In the genomic region with DNA sequence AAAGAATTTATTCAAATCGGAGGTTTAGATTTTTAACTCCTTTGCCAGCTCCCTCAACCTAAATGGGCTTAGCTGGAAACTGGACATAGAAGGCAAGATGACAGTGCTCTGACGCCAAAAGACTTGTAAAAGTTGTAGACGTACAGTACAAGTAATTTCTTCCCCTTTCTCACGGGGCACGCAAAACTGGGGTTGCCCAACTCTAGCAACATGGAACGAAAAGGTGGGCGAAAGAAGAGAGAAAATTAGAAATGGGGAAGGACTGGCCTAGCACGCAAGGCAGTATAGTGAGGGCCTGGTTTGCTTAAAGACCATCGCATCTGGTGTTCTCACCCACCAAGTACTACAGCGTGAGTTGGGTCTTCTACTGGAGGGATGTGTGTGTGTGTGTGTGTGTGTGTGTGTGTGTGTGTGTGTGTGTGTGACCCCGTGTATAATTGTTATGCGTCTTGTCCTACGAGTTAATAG, we compare ENCODE assay signal across 8 mouse cellular contexts. TPM values are rescaled to one million over a fixed set of nuclear protein-coding genes. Genes with fewer than 3 reads are reported as not detected.
DNase-seq lines count a peak whose midpoint lies in the region; ATAC-seq and TF ChIP-seq lines count a peak whose summit lies in the region.

No protein-coding gene starts in this region.

- ATAC-seq in heart, embryonic 12.5 days (ENCODE audit: insufficient number of reproducible peaks, low FRiP score): no peak
- no peak for ATAC-seq in embryonic facial prominence, embryonic 11.5 days (replicated peaks; ENCODE audit: insufficient number of reproducible peaks, low FRiP score, low TSS enrichment, low read depth)
- ATAC-seq in intestine, postnatal 0 days: no peak
- ATAC-seq in midbrain, embryonic 16.5 days: no peak

- no peak for TF ChIP-seq CTCF in intestine, postnatal 0 days (IDR thresholded peaks at IDR 0.05; ENCODE audit: low read depth)

- peak overlapping the region; percentile 89 for H3K27ac ChIP-seq in heart, embryonic 12.5 days (ENCODE audit: poor library complexity, severe bottlenecking)
- H3K27ac ChIP-seq in embryonic facial prominence, embryonic 11.5 days (replicated peaks; ENCODE audit: low read depth, low read length): no peak overlapping the region
- H3K27ac ChIP-seq in intestine, postnatal 0 days (ENCODE audit: low read depth, low read length): peak overlapping the region; percentile 89
- no peak overlapping the region for H3K27ac ChIP-seq in midbrain, embryonic 16.5 days (ENCODE audit: low read length)

- no peaks in the 10 kb centered on the region for H3K27me3 ChIP-seq in heart, embryonic 12.5 days (replicated peaks)
- peaks cover 15% of the 10 kb centered on the region for H3K27me3 ChIP-seq in embryonic facial prominence, embryonic 11.5 days (ENCODE audit: control insufficient read depth, insufficient read depth, low read length)
- no peaks in the 10 kb centered on the region for H3K27me3 ChIP-seq in intestine, postnatal 0 days (replicated peaks; ENCODE audit: control insufficient read depth, insufficient read depth, low read length)
- H3K27me3 ChIP-seq in midbrain, embryonic 16.5 days (ENCODE audit: control insufficient read depth, insufficient read depth, low read depth, low read length): peaks cover 20% of the 10 kb centered on the region

- intact Hi-C loops in heart, postnatal 10 days (cut with DNase I): loop anchor here (1.0 kb wide), 1 partner anchor 20 kb away; no protein-coding TSS in a partner anchor

- no peaks in the 10 kb centered on the region for H3K36me3 ChIP-seq in heart, embryonic 12.5 days
- H3K36me3 ChIP-seq in embryonic facial prominence, embryonic 11.5 days (replicated peaks; ENCODE audit: control insufficient read depth, insufficient read depth, low read depth, low read length): no peaks in the 10 kb centered on the region
- peaks cover 5% of the 10 kb centered on the region; the same call in 1 of the 2 replicates for H3K36me3 ChIP-seq in intestine, postnatal 0 days (ENCODE audit: control insufficient read depth, insufficient read depth)
- no peaks in the 10 kb centered on the region for H3K36me3 ChIP-seq in midbrain, embryonic 16.5 days (ENCODE audit: control insufficient read depth, insufficient read depth, low read length)

- H3K9ac ChIP-seq in heart, embryonic 12.5 days: peak overlapping the region; percentile 81
- H3K9ac ChIP-seq in embryonic facial prominence, embryonic 11.5 days (replicated peaks; ENCODE audit: low read length): peak overlapping the region; percentile 78
- peak overlapping the region; percentile 75 for H3K9ac ChIP-seq in intestine, postnatal 0 days (ENCODE audit: low read depth, low read length)
- peak overlapping the region; percentile 74 for H3K9ac ChIP-seq in midbrain, embryonic 16.5 days (ENCODE audit: low read depth, low read length)

- WGBS in heart, embryonic 12.5 days: 40% methylated on average over 13 of the region's 13 CpGs
- 45% methylated on average over 13 of the region's 13 CpGs for WGBS in embryonic facial prominence, embryonic 11.5 days
- 41% methylated on average over 13 of the region's 13 CpGs for WGBS in intestine, postnatal 0 days
- WGBS in midbrain, embryonic 16.5 days: 42% methylated on average over 13 of the region's 13 CpGs

- no peak for DNase-seq in heart, postnatal 10 days
- no peak for DNase-seq in embryonic facial prominence, embryonic 11.5 days (ENCODE audit: low spot score)
- no peak for DNase-seq in urinary bladder, postnatal 10 days (ENCODE audit: low spot score)
- DNase-seq in embryo, embryonic 10 days (ENCODE audit: low spot score): no peak
- DNase-seq in adrenal gland, postnatal 14 days: no peak

- H3K9me3 ChIP-seq in heart, embryonic 12.5 days (replicated peaks): no peaks in the 10 kb centered on the region
- no peaks in the 10 kb centered on the region for H3K9me3 ChIP-seq in embryonic facial prominence, embryonic 11.5 days (replicated peaks; ENCODE audit: control insufficient read depth, low read length)
- no peaks in the 10 kb centered on the region for H3K9me3 ChIP-seq in intestine, postnatal 0 days (ENCODE audit: control insufficient read depth)
- no peaks in the 10 kb centered on the region for H3K9me3 ChIP-seq in midbrain, embryonic 16.5 days (replicated peaks; ENCODE audit: control insufficient read depth, low read length, poor library complexity, severe bottlenecking)

- H3K4me1 ChIP-seq in heart, embryonic 12.5 days (replicated peaks): peaks cover 59% of the 10 kb centered on the region
- peaks cover 9% of the 10 kb centered on the region for H3K4me1 ChIP-seq in embryonic facial prominence, embryonic 11.5 days (ENCODE audit: control insufficient read depth, insufficient read depth, low read length)
- H3K4me1 ChIP-seq in intestine, postnatal 0 days (replicated peaks; ENCODE audit: control insufficient read depth, insufficient read depth, low read length): peaks cover 11% of the 10 kb centered on the region
- peaks cover 27% of the 10 kb centered on the region for H3K4me1 ChIP-seq in midbrain, embryonic 16.5 days (ENCODE audit: control insufficient read depth, insufficient read depth, low read length)

- peak overlapping the region; percentile 83 for H3K4me2 ChIP-seq in heart, embryonic 12.5 days
- H3K4me2 ChIP-seq in embryonic facial prominence, embryonic 11.5 days (ENCODE audit: low read depth, low read length): peak overlapping the region; percentile 91
- H3K4me2 ChIP-seq in intestine, postnatal 0 days (replicated peaks; ENCODE audit: low read depth): peak overlapping the region; percentile 89
- peak overlapping the region; percentile 81 for H3K4me2 ChIP-seq in midbrain, embryonic 16.5 days (ENCODE audit: low read length)

- H3K4me3 ChIP-seq in heart, embryonic 12.5 days: peak overlapping the region; percentile 66
- H3K4me3 ChIP-seq in embryonic facial prominence, embryonic 11.5 days (ENCODE audit: low read depth, low read length): peak overlapping the region; percentile 67
- peak overlapping the region; percentile 76 for H3K4me3 ChIP-seq in intestine, postnatal 0 days (ENCODE audit: low read depth, low read length)
- H3K4me3 ChIP-seq in midbrain, embryonic 16.5 days (ENCODE audit: low read depth, low read length): peak overlapping the region; percentile 55

RNA-seq across cellular contexts. Expression of a gene that starts 0.7 kb away (rescaled TPM):
- 72.3 and 76.7 TPM in 2 replicates for polyA plus RNA-seq in heart, embryonic 12.5 days (2016; fragmentation: Nextera tagmentation; extraction: Ambion mirVana)
- total RNA-seq in heart, postnatal 10 days (2021): 100 to 1,000 TPM; 151 to 153 TPM
- 14.1 and 14.5 TPM in 2 replicates for polyA plus RNA-seq in embryonic facial prominence, embryonic 11.5 days (2014; fragmentation: Nextera tagmentation; extraction: Ambion mirVana)
- 27.7 and 28.3 TPM in 2 replicates for polyA plus RNA-seq in intestine, postnatal 0 days (2015; fragmentation: Nextera tagmentation; extraction: Ambion mirVana)
- polyA plus RNA-seq in midbrain, embryonic 16.5 days (2015; fragmentation: Nextera tagmentation; extraction: Ambion mirVana): 10.3 and 10.8 TPM in 2 replicates
- total RNA-seq in adrenal gland, postnatal 14 days (2021): 148 and 155 TPM in 2 replicates

RNA-seq across cellular contexts. Expression of a gene that starts 20.2 kb away (rescaled TPM):
- polyA plus RNA-seq in heart, embryonic 12.5 days (2016; fragmentation: Nextera tagmentation; extraction: Ambion mirVana): 17.3 and 17.5 TPM in 2 replicates
- 10 to 100 TPM; 35.4 to 37.3 TPM for total RNA-seq in heart, postnatal 10 days (2021)
- polyA plus RNA-seq in embryonic facial prominence, embryonic 11.5 days (2014; fragmentation: Nextera tagmentation; extraction: Ambion mirVana): 17.3 and 21.9 TPM in 2 replicates
- polyA plus RNA-seq in intestine, postnatal 0 days (2015; fragmentation: Nextera tagmentation; extraction: Ambion mirVana): 20.6 and 23.8 TPM in 2 replicates
- polyA plus RNA-seq in midbrain, embryonic 16.5 days (2015; fragmentation: Nextera tagmentation; extraction: Ambion mirVana): 40.0 and 40.2 TPM in 2 replicates
- total RNA-seq in adrenal gland, postnatal 14 days (2021): 32.3 and 41.8 TPM in 2 replicates

RNA-seq across cellular contexts. Expression of a gene that starts 28.1 kb away (rescaled TPM):
- 110 and 111 TPM in 2 replicates for polyA plus RNA-seq in heart, embryonic 12.5 days (2016; fragmentation: Nextera tagmentation; extraction: Ambion mirVana)
- total RNA-seq in heart, postnatal 10 days (2021): 100 to 1,000 TPM; 108 to 112 TPM
- 118 and 119 TPM in 2 replicates for polyA plus RNA-seq in embryonic facial prominence, embryonic 11.5 days (2014; fragmentation: Nextera tagmentation; extraction: Ambion mirVana)
- 64.8 and 64.9 TPM in 2 replicates for polyA plus RNA-seq in intestine, postnatal 0 days (2015; fragmentation: Nextera tagmentation; extraction: Ambion mirVana)
- polyA plus RNA-seq in midbrain, embryonic 16.5 days (2015; fragmentation: Nextera tagmentation; extraction: Ambion mirVana): 105 and 118 TPM in 2 replicates
- 100 and 101 TPM in 2 replicates for total RNA-seq in adrenal gland, postnatal 14 days (2021)

Comparison
In these comparisons a context has a peak if more than half of its experiments do, and no peak if none do; other contexts are left out.
1. H3K27ac ChIP-seq: peak in heart, embryonic 12.5 days (single experiment) and intestine, postnatal 0 days (single experiment); none in embryonic facial prominence, embryonic 11.5 days (single experiment) and midbrain, embryonic 16.5 days (single experiment).
2. Peak in every context shown above with its lines, with median percentiles within 50 percentile points of each other: H3K4me2 ChIP-seq, H3K4me3 ChIP-seq and H3K9ac ChIP-seq.